In the genomic region with DNA sequence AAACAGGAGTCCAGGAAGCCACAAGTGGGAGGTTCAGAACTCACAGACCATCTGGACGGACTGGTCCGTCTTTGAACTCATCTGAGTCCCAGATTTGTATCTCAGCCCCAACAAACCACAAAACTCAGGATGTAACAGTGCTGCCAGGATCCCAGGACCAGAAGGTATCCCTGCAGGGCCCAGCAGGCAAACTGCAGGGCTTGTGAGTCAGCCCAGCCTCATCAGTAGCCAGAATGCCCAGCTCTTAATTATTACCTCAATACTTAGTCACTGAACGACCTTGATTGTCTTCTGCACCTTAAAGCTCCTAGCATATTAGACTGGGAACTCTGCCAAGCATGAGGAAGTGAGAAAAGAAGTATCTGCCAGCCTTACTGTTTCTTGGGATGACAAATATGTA, we compare ENCODE assay signal across 15 mouse cellular contexts.
A peak's percentile ranks its signal among the peaks of the same experiment; 100 is the strongest.
DNase-seq lines count a peak whose midpoint lies in the region.
"Had no signal": no experiment of that assay in that cellular context is flagged by ENCODE, and none has a peak within 500 bp of the region (broad histone marks: within the 10 kb centered on the region; RNA-seq: fewer than 3 reads in every experiment).

No protein-coding gene starts in this region.

- intact Hi-C loops in heart, postnatal 25 days (cut with DNase I), result loop anchor here (2.0 kb wide), 1 partner anchor 83 kb away; no protein-coding TSS in a partner anchor

- peaks cover 3% of the 10 kb centered on the region; the same call in 1 of the 2 replicates for H3K4me1 ChIP-seq in brown adipose tissue, adult 24 weeks (ENCODE audit: control insufficient read depth, insufficient read depth, insufficient read length, low read length)
- H3K4me1 ChIP-seq: liver, embryonic 13.5 days had no signal

- H3K27ac ChIP-seq in brown adipose tissue, adult 24 weeks (replicated peaks; ENCODE audit: low read depth, low read length), result peak overlapping the region; percentile 68
- H3K27ac ChIP-seq: liver, embryonic 13.5 days had no signal

- DNase-seq in heart, adult 11 months, result peak; percentile 90
- DNase-seq in heart, postnatal 25 days (ENCODE audit: low spot score), result no peak
- DNase-seq in 3T3-L1 (ENCODE audit: low read depth, low spot score), result peak; percentile 78
- peak; percentile 79 to 86 for DNase-seq in cerebellum, postnatal 14 days
- no peak for DNase-seq in ovary, postnatal 36 days (ENCODE audit: low spot score)
- no peak for DNase-seq in urinary bladder, adult 2 months (ENCODE audit: low spot score)
- no peak for DNase-seq in kidney, adult 8-10 months
- DNase-seq: adrenal gland, adult 8-10 months; forebrain, postnatal 0 days; heart, postnatal 14 days; kidney, postnatal 4 days; liver, embryonic 13.5 days; spleen, adult 18-20 months; thymus, postnatal 4 days had no signal

- H3K4me3 ChIP-seq in brown adipose tissue, adult 24 weeks (ENCODE audit: insufficient read depth, low read depth, low read length), result no peak overlapping the region
- H3K4me3 ChIP-seq: liver, embryonic 13.5 days had no signal

Comparison
In these comparisons a context has a peak if more than half of its experiments do, and no peak if none do; other contexts are left out.
1. DNase-seq: peak in heart, adult 11 months (single experiment), 3T3-L1 (single experiment) and cerebellum, postnatal 14 days (2 of 2); none in heart, postnatal 25 days (single experiment), ovary, postnatal 36 days (single experiment), urinary bladder, adult 2 months (single experiment) and kidney, adult 8-10 months (0 of 2).